ENCODE assay signal across 8 mouse cellular contexts in genomic region chr17:28761871-28762270, GRCm38 (mm10). TPM values are rescaled to one million over a fixed set of nuclear protein-coding genes. Genes with fewer than 3 reads are reported as not detected.
A peak's percentile ranks its signal among the peaks of the same experiment; 100 is the strongest.
DNase-seq lines count a peak whose midpoint lies in the region; ATAC-seq and TF ChIP-seq lines count a peak whose summit lies in the region.

No protein-coding gene starts in this region.

- no peak overlapping the region for H3K27ac ChIP-seq in ES-E14 (ENCODE audit: insufficient read depth, low read depth, low read length, poor library complexity, severe bottlenecking)
- H3K27ac ChIP-seq in cerebellum, adult 2 months (ENCODE audit: insufficient read depth, low read length), result no peak overlapping the region
- H3K27ac ChIP-seq in lung, embryonic 14.5 days (ENCODE audit: low read depth), result no peak overlapping the region

- in situ Hi-C loops in ES-E14 (cut with MboI; ENCODE audit: low sequenced_read_pairs in 2 of 2, unreplicated experiment in 2 of 2), result no loop called here

- TF ChIP-seq CTCF in cerebellum, adult 2 months (IDR thresholded peaks at IDR 0.05; ENCODE audit: borderline replicate concordance, insufficient read depth, low read depth, low read length), result peak; percentile 96
- TF ChIP-seq CTCF in lung, embryonic 14.5 days (IDR thresholded peaks at IDR 0.05; ENCODE audit: low read depth), result peak; percentile 94

- 3% methylated on average over 3 of the region's 3 CpGs for WGBS in cerebellum, adult 2 months
- WGBS in lung, embryonic 14.5 days, result 18% methylated on average over 3 of the region's 3 CpGs

- H3K36me3 ChIP-seq in ES-E14 (ENCODE audit: control insufficient read depth, insufficient read depth, low read length, poor library complexity, severe bottlenecking), result no peaks in the 10 kb centered on the region
- H3K36me3 ChIP-seq in lung, embryonic 14.5 days (ENCODE audit: insufficient read depth), result no peaks in the 10 kb centered on the region

- no peaks in the 10 kb centered on the region for H3K9me3 ChIP-seq in ES-E14 (ENCODE audit: control insufficient read depth, insufficient read depth, low read depth, low read length)
- no peaks in the 10 kb centered on the region for H3K9me3 ChIP-seq in lung, embryonic 14.5 days (ENCODE audit: low read depth, low read length)

- peak; percentile 77 for DNase-seq in A20 (ENCODE audit: low read depth, low spot score)
- DNase-seq in ES-E14 (ENCODE audit: low read depth, low spot score), result peak; percentile 69
- peak; percentile 72 to 86 for DNase-seq in cerebellum, adult 2 months
- peak; percentile 83 for DNase-seq in gastrocnemius, postnatal 10 days
- peak; percentile 74 to 85 for DNase-seq in kidney, postnatal 25 days
- DNase-seq in lung, embryonic 14.5 days, result peak; percentile 83
- peak; percentile 67 for DNase-seq in right cerebral cortex, postnatal 4 days
- peak; percentile 64 for DNase-seq in yolk sac, embryonic 10.5 days (ENCODE audit: low spot score)

- TF ChIP-seq POLR2A in cerebellum, adult 2 months (IDR thresholded peaks at IDR 0.05; ENCODE audit: borderline replicate concordance, insufficient read depth, low read length), result no peak

- no peak overlapping the region for H3K4me2 ChIP-seq in lung, embryonic 14.5 days

- no peaks in the 10 kb centered on the region; a peak in 1 of 4 replicates for H3K4me1 ChIP-seq in ES-E14 (ENCODE audit: control insufficient read depth in 2 of 2, insufficient read depth in 2 of 2, low read length in 2 of 2, poor library complexity in 1 of 2)
- no peaks in the 10 kb centered on the region for H3K4me1 ChIP-seq in cerebellum, adult 2 months (ENCODE audit: control insufficient read depth, insufficient read depth, low read length)
- no peaks in the 10 kb centered on the region for H3K4me1 ChIP-seq in lung, embryonic 14.5 days (ENCODE audit: insufficient read depth)

- H3K27me3 ChIP-seq in cerebellum, adult 2 months (ENCODE audit: control insufficient read depth, insufficient read depth, low read length), result no peaks in the 10 kb centered on the region
- H3K27me3 ChIP-seq in lung, embryonic 14.5 days (ENCODE audit: insufficient read depth, low read length), result no peaks in the 10 kb centered on the region

- no peak overlapping the region for H3K9ac ChIP-seq in ES-E14 (ENCODE audit: insufficient read depth, low read depth, low read length, poor library complexity, severe bottlenecking)
- H3K9ac ChIP-seq in lung, embryonic 14.5 days, result no peak overlapping the region

- no peak overlapping the region for H3K4me3 ChIP-seq in ES-E14 (ENCODE audit: insufficient read depth in 1 of 2, low read depth in 1 of 2, low read length in 2 of 2, poor library complexity in 1 of 2, severe bottlenecking in 1 of 2)
- no peak overlapping the region for H3K4me3 ChIP-seq in cerebellum, adult 2 months (replicated peaks; ENCODE audit: insufficient read depth, low read depth, low read length)
- no peak overlapping the region for H3K4me3 ChIP-seq in lung, embryonic 14.5 days (ENCODE audit: low read depth, low read length)

- ATAC-seq in lung, embryonic 14.5 days (ENCODE audit: insufficient read depth), result no peak

TF ChIP-seq in ES-E14, 5 proteins besides CTCF, POLR2A, EP300 and RAD21:
- TF ChIP-seq HCFC1 (IDR thresholded peaks at IDR 0.05; ENCODE audit: borderline replicate concordance, insufficient read depth, low read length) (no peak), ZNF384 (IDR thresholded peaks at IDR 0.05; ENCODE audit: low read depth, low read length) (peak; percentile 82), ZC3H11A (IDR thresholded peaks at IDR 0.05; ENCODE audit: borderline replicate concordance, low read depth, low read length) (peak; percentile 60; the same call in 1 of the 2 replicates)

RNA-seq across cellular contexts. Expression of gene Mapk13, which starts 7.2 kb away (rescaled TPM):
- total RNA-seq in ES-E14 (2012; rRNA removed), result 7.1 and 14.6 TPM in 2 replicates
- 5.6 TPM in 2 replicates for polyA plus RNA-seq in cerebellum, adult 2 months (2012; rRNA removed)
- under 1 TPM; 0.90 to 0.92 TPM for total RNA-seq in gastrocnemius, postnatal 10 days (2021)
- 53.7 and 61.0 TPM in 2 replicates for polyA plus RNA-seq in lung, embryonic 14.5 days (2014; fragmentation: Nextera tagmentation; extraction: Ambion mirVana)

RNA-seq across cellular contexts. Expression of gene AC170998.1, which starts 36.0 kb away (rescaled TPM):
- total RNA-seq in ES-E14 (2012; rRNA removed), result 2.5 and 4.1 TPM in 2 replicates
- 1.0 and 2.0 TPM in 2 replicates for polyA plus RNA-seq in cerebellum, adult 2 months (2012; rRNA removed)
- under 1 TPM in 1 of 2 experiments, not detected in 1; 0.93 TPM for total RNA-seq in gastrocnemius, postnatal 10 days (2021)
- 3.1 and 5.2 TPM in 2 replicates for polyA plus RNA-seq in lung, embryonic 14.5 days (2014; fragmentation: Nextera tagmentation; extraction: Ambion mirVana)

RNA-seq across cellular contexts. Expression of gene Brpf3, which starts 39.0 kb away (rescaled TPM):
- total RNA-seq in ES-E14 (2012; rRNA removed), result 20.5 and 24.5 TPM in 2 replicates
- polyA plus RNA-seq in cerebellum, adult 2 months (2012; rRNA removed), result 28.1 and 32.3 TPM in 2 replicates
- 10 to 100 TPM; 14.9 to 18.1 TPM for total RNA-seq in gastrocnemius, postnatal 10 days (2021)
- 10.0 and 12.5 TPM in 2 replicates for polyA plus RNA-seq in lung, embryonic 14.5 days (2014; fragmentation: Nextera tagmentation; extraction: Ambion mirVana)
